Mouse (Mus musculus): ENCODE measurements at regions not wholly inside any gene's neighbourhood (a gene's known extent, or its start where the extent isn't known, plus 50 kb on each side); places are given as distances from the start of the nearest gene placed in this dataset.

DNA sequence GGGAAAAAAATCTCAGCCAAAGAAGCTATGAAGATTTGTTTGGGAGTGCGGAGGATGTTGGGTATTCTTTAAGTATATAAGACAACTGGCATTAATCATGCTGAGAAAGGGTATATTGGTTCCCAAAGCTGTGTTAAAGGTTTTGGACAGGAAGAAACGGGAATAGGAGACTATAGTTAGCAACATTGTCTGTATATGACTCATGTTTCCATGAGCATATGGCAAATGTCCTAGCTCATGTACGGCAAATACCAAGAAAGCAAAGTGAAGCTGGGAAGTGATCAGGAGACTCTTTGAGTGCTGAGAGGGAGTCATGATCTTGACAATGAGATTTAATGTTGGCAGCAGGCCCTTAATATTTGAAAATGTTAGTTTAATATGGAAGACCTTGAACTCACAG lies 401.8 kb downstream of the Btg1 start:
- no peaks in the 10 kb centered on the region for H3K4me1 ChIP-seq (ENCODE audit: control insufficient read depth, insufficient read depth, low read length)
- peaks cover 1% of the 10 kb centered on the region; the same call in 1 of the 2 replicates for H3K27me3 ChIP-seq (ENCODE audit: control insufficient read depth, insufficient read depth, low read length, poor library complexity, severe bottlenecking)
- no peak overlapping the region for H3K27ac ChIP-seq (ENCODE audit: insufficient read depth, low read length)
- no peaks in the 10 kb centered on the region for H3K36me3 ChIP-seq (ENCODE audit: control insufficient read depth, insufficient read depth, low read length, poor library complexity, severe bottlenecking)
- H3K9me3 ChIP-seq (replicated peaks; ENCODE audit: control insufficient read depth, insufficient read depth, low read length, poor library complexity, severe bottlenecking): no peaks in the 10 kb centered on the region
- no peak overlapping the region for H3K9ac ChIP-seq (ENCODE audit: low read depth, poor library complexity, severe bottlenecking)
- no peak for TF ChIP-seq EP300 (IDR thresholded peaks at IDR 0.05; ENCODE audit: insufficient read depth, low read depth, low read length)
- TF ChIP-seq CTCF (IDR thresholded peaks at IDR 0.05; ENCODE audit: low read depth, low read length): no peak
- TF ChIP-seq POLR2A (IDR thresholded peaks at IDR 0.05; ENCODE audit: insufficient read depth, low read length): no peak
- H3K4me3 ChIP-seq (ENCODE audit: low read depth, low read length): no peak overlapping the region

DNA sequence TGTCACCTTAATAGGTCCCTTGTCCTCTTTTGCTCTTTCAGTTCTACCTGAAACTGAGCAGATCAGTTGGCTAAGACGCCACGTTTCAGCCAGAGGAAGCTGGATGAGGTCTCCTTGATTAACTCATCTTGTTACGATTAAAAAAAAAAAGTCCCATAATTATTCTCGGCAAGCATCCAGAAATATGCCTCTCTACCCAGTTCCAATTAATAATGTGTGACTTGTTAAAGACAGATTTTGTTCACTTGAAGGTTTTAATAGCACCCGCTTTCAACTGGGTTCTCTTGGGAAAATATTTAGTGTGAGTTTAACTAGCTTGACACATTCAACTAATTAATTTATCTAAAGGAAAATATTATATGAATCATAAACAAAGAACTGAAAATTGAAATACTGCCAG lies 412.0 kb downstream of the Btg1 start:
- no peak for TF ChIP-seq POLR2A (IDR thresholded peaks at IDR 0.05; ENCODE audit: insufficient read depth, low read length)
- TF ChIP-seq CTCF (IDR thresholded peaks at IDR 0.05; ENCODE audit: low read depth, low read length): no peak
- TF ChIP-seq EP300 (IDR thresholded peaks at IDR 0.05; ENCODE audit: insufficient read depth, low read depth, low read length): no peak
- Histone ChIP-seq H3K9ac (ENCODE audit: low read depth, poor library complexity, severe bottlenecking) (no peak overlapping the region), H3K9me3 (replicated peaks; ENCODE audit: control insufficient read depth, insufficient read depth, low read length, poor library complexity, severe bottlenecking) (no peaks in the 10 kb centered on the region), H3K36me3 (ENCODE audit: control insufficient read depth, insufficient read depth, low read length, poor library complexity, severe bottlenecking) (no peaks in the 10 kb centered on the region), H3K4me1 (ENCODE audit: control insufficient read depth, insufficient read depth, low read length) (no peaks in the 10 kb centered on the region), H3K4me3 (ENCODE audit: low read depth, low read length) (no peak overlapping the region), H3K27me3 (ENCODE audit: control insufficient read depth, insufficient read depth, low read length, poor library complexity, severe bottlenecking) (no peaks in the 10 kb centered on the region), H3K27ac (ENCODE audit: insufficient read depth, low read length) (no peak overlapping the region)

DNA sequence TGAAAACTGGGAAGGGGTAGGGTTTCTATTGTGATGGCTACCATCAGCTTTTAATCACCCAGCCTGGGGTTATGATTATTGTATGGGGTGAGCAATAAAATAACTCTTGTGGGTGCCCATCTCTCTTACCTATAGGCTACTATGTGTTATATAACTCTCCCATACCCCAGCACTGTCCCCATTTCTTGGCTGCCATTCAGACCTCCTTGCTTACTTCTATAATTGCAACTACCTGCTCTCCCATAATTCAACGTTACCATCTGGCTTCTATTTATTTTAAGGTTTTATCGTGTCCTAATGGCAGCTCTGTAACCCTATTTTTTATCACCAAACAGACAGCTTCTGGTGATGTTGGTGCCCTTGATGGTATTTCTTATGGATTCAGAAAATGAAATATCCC lies 414.2 kb downstream of the Btg1 start:
- no peak for TF ChIP-seq EP300 (IDR thresholded peaks at IDR 0.05; ENCODE audit: insufficient read depth, low read depth, low read length)
- TF ChIP-seq POLR2A (IDR thresholded peaks at IDR 0.05; ENCODE audit: insufficient read depth, low read length): no peak
- no peak for TF ChIP-seq CTCF (IDR thresholded peaks at IDR 0.05; ENCODE audit: low read depth, low read length)
- Histone ChIP-seq H3K27me3 (ENCODE audit: control insufficient read depth, insufficient read depth, low read length, poor library complexity, severe bottlenecking) (no peaks in the 10 kb centered on the region), H3K27ac (ENCODE audit: insufficient read depth, low read length) (no peak overlapping the region), H3K4me3 (ENCODE audit: low read depth, low read length) (no peak overlapping the region), H3K9me3 (replicated peaks; ENCODE audit: control insufficient read depth, insufficient read depth, low read length, poor library complexity, severe bottlenecking) (no peaks in the 10 kb centered on the region), H3K9ac (ENCODE audit: low read depth, poor library complexity, severe bottlenecking) (no peak overlapping the region), H3K4me1 (ENCODE audit: control insufficient read depth, insufficient read depth, low read length) (no peaks in the 10 kb centered on the region), H3K36me3 (ENCODE audit: control insufficient read depth, insufficient read depth, low read length, poor library complexity, severe bottlenecking) (no peaks in the 10 kb centered on the region)

DNA sequence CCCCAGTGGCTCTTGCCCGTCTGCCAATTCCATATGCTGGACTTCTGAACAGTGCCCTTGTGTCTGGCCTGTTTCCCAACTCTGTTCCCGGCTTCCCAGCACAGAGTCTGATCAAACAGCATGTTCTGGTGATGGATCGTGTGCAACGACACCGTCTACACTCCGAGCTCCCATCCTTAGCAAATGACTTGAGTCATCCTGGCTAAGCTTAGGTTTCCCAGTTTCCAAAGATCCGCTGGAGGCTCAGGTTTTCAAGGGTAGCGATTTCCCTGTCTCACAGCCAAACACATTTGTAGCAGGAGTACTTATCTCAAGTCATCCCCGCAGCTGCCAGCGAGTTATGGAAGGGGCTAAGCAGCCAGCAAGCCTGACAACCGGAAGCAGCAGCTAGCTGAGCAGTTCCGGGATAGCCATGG lies 418.6 kb downstream of the Btg1 start:
- Histone ChIP-seq H3K9me3 (replicated peaks; ENCODE audit: control insufficient read depth, insufficient read depth, low read length, poor library complexity, severe bottlenecking) (no peaks in the 10 kb centered on the region), H3K36me3 (ENCODE audit: control insufficient read depth, insufficient read depth, low read length, poor library complexity, severe bottlenecking) (no peaks in the 10 kb centered on the region), H3K4me1 (ENCODE audit: control insufficient read depth, insufficient read depth, low read length) (no peaks in the 10 kb centered on the region), H3K4me3 (ENCODE audit: low read depth, low read length) (no peak overlapping the region), H3K9ac (ENCODE audit: low read depth, poor library complexity, severe bottlenecking) (no peak overlapping the region), H3K27ac (ENCODE audit: insufficient read depth, low read length) (no peak overlapping the region), H3K27me3 (ENCODE audit: control insufficient read depth, insufficient read depth, low read length, poor library complexity, severe bottlenecking) (peaks cover 2% of the 10 kb centered on the region; the same call in 1 of the 2 replicates)
- TF ChIP-seq CTCF (IDR thresholded peaks at IDR 0.05; ENCODE audit: low read depth, low read length): no peak
- TF ChIP-seq POLR2A (IDR thresholded peaks at IDR 0.05; ENCODE audit: insufficient read depth, low read length): no peak
- TF ChIP-seq EP300 (IDR thresholded peaks at IDR 0.05; ENCODE audit: insufficient read depth, low read depth, low read length): no peak

DNA sequence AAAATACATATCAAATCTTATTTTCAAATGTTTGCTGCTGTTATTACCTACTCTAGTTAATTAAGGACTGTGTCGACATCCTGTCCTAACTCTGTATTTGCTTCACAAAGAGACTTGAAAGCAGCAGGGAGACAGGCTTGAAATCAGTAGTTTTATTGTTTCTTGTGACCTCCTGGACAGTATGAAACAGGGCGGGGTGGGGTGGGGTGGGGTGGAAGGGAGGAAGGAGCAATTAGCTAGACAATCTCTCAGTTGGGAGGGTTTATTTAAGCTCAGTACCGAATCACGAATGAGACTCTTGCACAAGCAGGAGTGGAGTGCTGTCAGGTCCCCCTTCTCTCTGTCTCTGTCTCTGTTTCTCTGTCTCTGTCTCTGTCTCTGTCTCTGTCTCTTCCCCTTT lies 421.2 kb downstream of the Btg1 start:
- no peak overlapping the region for H3K27ac ChIP-seq (ENCODE audit: insufficient read depth, low read length)
- H3K36me3 ChIP-seq (ENCODE audit: control insufficient read depth, insufficient read depth, low read length, poor library complexity, severe bottlenecking): no peaks in the 10 kb centered on the region

DNA sequence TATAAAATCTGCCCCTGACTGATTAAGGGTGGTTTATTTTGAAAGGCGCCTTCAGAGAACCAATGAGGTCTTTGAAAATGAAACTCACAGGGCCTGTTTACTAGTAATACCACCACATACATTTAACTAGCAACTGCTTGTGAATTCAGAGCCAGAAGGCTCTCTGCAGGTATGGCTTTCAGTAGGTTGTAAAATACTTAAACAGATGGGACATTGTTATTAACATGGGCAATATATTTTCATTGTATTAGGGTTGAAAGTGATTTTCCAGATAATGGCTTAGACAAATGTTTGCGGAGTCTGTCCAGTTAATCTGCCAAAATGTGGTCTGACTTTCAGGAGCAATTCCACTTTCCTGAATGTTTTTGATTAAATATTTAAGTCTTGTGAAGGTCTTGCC lies 430.8 kb downstream of the Btg1 start:
- TF ChIP-seq POLR2A (IDR thresholded peaks at IDR 0.05; ENCODE audit: insufficient read depth, low read length) (no peak), EP300 (IDR thresholded peaks at IDR 0.05; ENCODE audit: insufficient read depth, low read depth, low read length) (no peak)
- no peak overlapping the region for H3K9ac ChIP-seq (ENCODE audit: low read depth, poor library complexity, severe bottlenecking)

More for the DNA sequence above, 421.2 kb downstream of the Btg1 start:
- Histone ChIP-seq H3K27me3 (ENCODE audit: control insufficient read depth, insufficient read depth, low read length, poor library complexity, severe bottlenecking) (peaks cover 2% of the 10 kb centered on the region; the same call in 1 of the 2 replicates), H3K4me1 (ENCODE audit: control insufficient read depth, insufficient read depth, low read length) (no peaks in the 10 kb centered on the region), H3K9me3 (replicated peaks; ENCODE audit: control insufficient read depth, insufficient read depth, low read length, poor library complexity, severe bottlenecking) (no peaks in the 10 kb centered on the region), H3K4me3 (ENCODE audit: low read depth, low read length) (no peak overlapping the region), H3K9ac (ENCODE audit: low read depth, poor library complexity, severe bottlenecking) (no peak overlapping the region)
- no peak for TF ChIP-seq POLR2A (IDR thresholded peaks at IDR 0.05; ENCODE audit: insufficient read depth, low read length)
- no peak for TF ChIP-seq EP300 (IDR thresholded peaks at IDR 0.05; ENCODE audit: insufficient read depth, low read depth, low read length)
- TF ChIP-seq CTCF (IDR thresholded peaks at IDR 0.05; ENCODE audit: low read depth, low read length): no peak

More for the DNA sequence above, 430.8 kb downstream of the Btg1 start:
- Histone ChIP-seq H3K27me3 (ENCODE audit: control insufficient read depth, insufficient read depth, low read length, poor library complexity, severe bottlenecking) (no peaks in the 10 kb centered on the region), H3K36me3 (ENCODE audit: control insufficient read depth, insufficient read depth, low read length, poor library complexity, severe bottlenecking) (no peaks in the 10 kb centered on the region), H3K4me3 (ENCODE audit: low read depth, low read length) (no peak overlapping the region), H3K4me1 (ENCODE audit: control insufficient read depth, insufficient read depth, low read length) (no peaks in the 10 kb centered on the region), H3K27ac (ENCODE audit: insufficient read depth, low read length) (no peak overlapping the region), H3K9me3 (replicated peaks; ENCODE audit: control insufficient read depth, insufficient read depth, low read length, poor library complexity, severe bottlenecking) (no peaks in the 10 kb centered on the region)
